Mouse (Mus musculus): ENCODE results near the gene Fyn.

Fyn gene

GRCm38 (mm10) chr10:39472923-39473322 lies 104.3 kb downstream of the Fyn start:
- no peak for DNase-seq

DNA sequence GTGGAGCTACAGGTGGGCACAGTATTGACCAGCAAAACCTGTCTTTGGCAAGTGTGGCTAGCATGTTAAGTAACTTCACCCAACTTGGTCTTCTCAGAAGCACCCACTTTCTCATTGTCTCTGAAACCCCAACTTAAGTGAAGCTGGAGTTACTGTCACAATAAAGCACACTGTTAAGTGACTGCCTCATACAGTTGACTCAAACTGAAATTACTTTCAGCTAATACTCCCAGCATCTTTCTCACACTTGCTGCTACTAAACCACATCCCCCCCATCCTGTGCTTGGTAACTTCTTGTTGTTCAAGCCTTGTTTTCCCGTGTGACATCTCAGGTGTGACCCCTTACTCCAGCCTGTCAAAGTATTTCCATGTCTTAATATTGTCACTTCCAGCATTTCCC lies 110.7 kb downstream of the Fyn start:
- no peak for DNase-seq

DNA sequence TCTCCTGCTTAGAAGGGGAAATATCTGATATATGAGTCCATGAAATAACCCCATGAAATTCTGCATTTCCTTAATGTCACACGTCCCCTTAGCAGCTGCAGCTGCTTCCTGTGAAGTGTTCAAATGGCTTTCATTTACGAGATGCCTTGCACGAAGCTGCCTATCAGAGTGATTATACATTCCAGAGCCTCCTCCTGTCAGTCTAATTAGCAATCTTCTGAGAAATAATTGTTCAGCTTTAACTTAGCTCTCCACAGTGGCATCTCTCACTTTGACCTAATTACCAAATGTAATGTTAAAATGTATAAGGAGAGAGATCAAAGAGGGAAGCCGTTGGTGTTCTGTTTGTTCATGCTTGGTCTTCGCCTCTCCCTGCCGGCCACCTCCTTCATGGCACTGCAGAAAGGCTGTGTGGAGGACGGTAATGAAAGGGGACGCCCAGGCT lies 115.7 kb downstream of the Fyn start:
- no peak for DNase-seq

GRCm38 (mm10) chr10:39484892-39485291 lies 116.2 kb downstream of the Fyn start:
- no peak for DNase-seq

DNA sequence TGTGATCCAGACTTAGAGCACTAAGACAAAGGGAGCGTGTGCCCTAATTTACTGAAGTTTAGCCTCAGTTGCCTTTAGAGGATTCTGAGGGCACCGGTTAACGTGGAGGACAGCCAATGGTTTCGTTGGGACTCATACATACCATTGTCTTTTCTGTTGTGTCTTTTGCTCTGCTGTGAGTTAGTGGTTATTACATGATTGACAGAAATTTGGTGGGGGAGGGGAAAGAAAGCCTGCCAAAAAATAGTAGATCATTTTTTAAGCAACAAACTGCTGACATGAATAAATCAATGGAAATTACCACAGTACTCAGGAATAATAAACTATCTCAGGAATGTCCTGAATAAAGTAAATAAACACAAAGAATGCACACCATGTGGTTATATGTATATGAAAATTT lies 117.3 kb downstream of the Fyn start:
- no peak for DNase-seq

DNA sequence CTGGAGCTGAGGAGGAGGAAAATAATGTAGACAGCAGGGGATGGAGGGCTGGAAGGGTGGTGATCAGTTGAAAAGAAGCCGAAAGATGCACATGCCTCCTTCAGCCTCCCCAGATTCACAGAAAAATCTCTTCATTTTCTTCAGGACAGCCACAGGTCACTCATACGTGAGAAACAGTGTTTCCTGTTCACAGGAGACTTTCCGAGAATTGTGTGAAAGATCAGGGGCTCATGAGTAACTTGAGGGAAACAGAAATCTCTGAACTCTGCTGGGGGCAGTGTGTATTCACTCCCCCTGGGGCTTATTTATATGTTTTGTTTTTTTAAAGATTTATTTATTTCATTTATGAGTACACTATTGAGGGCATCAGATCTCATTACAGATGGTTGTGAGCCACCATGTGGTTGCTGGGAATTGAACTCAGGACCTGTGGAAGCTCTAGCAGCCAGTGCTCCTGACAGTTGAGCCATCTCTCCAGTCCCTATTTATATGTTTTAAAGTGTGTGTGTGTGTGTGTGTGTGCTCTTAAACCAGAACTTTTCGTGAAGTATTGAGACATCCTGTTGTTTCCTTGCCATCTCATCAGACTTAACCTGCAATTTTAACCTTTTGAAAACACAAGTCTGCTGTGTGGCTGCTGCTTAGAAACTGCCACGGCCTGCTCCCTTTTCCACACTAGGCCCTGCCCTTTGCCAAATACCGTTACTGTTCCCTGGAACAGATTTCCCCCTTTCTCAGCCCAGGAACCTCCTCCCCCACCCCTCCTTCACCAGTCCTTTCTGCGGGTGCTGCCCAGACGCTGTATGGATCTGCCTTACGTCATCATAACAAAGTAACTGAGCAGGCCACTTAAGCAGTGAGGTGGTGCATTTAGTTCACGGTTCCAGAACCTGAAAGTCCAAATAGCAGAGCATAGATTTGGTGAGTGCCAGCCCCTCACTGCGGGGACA lies 118.1 kb downstream of the Fyn start:
- no peak for DNase-seq

GRCm38 (mm10) chr10:39487740-39488415 lies 119.2 kb downstream of the Fyn start:
- DNase-seq = no peak

DNA sequence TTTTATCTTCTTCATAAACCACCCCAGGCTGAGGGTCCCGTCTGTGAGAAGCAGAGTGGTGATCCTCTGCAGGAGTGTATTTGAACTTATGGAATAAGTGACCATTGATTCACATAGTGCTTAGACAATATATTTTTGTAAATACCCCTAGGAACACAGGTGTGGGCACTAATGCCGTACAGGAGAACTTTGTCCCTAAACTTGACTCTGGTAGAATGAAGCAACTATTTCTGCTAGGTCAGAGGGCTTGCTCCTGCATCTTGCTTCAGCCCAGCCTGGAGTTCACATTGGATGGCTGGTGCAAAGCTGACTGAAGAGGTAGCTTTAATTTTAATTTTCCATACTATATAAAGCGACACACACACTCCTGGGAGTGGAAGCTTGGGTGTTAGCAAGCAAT lies 119.9 kb downstream of the Fyn start:
- DNase-seq = no peak

DNA sequence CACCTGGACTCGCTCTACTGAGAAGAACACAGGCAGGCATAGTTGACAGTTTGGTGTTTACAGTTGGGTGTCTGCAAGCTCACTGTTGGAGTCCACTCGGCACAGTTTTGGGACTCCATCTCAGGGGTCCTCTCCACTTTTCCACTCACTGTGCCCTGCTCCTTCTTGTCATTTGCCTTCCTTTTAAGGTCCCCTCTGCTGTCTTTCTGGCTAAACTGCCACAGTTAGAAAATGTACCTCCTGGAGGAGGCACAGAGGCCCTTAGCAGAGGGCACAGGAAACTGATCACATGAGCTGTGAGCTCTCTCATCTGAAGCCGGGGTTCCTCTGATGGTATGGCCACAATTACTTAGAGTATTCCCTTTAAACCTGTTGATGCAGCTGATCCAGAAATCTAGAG lies 120.3 kb downstream of the Fyn start:
- no peak for DNase-seq

GRCm38 (mm10) chr10:39490349-39491121 lies 121.9 kb downstream of the Fyn start:
- no peak for DNase-seq

DNA sequence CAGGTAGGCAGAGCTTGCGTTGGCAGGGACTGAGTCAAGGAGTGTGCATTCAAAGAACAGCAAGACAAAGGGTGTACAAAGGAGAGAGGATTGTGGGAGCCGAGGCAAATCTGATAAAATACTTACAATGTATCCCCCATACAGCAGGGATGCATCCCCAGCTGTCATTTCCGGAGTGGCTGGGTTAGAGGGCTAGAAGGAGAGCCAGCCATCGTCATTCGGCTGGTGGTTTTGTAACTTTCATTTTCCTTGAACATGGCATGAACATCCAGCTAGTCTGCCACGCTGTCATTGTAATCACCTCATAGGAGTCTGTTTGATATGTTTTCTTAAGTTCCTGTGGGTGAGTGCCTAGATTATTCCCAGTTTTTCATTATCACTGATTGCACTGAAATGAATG lies 123.5 kb downstream of the Fyn start:
- no peak for DNase-seq

DNA sequence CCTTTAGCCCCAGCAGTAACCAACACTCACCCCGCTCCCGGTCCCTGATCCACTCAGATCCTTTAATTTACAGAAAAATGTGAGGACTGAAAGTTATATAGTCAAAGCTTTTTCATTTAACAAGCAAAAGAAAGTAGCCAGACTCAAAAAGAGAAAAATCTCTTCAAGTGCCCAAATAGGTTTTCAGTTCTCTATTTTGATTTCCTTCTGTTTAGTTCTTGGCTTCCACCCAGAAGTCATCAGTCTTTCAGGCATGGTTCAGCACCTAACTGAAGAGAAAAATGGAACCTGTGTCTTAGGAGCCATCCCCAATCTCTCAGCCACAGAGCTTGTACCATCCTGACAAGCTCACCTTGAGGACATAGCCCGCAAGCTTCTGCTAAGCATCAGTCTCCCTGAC lies 124.4 kb downstream of the Fyn start:
- DNase-seq = no peak

DNA sequence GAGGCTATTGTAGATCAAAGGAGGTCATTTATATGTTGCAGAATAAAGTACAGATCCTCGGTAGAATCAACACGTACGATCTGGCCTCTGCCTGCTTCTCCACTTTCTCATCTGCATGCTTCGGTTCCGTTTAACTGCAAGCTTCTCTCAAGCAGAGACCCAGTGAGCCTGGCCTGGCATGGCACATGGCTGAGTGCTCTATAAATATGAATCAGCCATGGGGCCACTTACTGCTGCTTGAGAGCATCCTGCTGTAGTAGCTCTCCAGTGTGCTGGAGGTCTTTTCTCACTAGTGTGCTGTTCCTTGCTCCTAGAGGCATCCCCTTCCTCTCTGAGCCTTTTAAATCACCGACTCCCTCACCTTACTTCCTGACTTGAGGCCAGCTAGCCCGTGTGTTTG lies 130.0 kb downstream of the Fyn start:
- no peak for DNase-seq

GRCm38 (mm10) chr10:39501571-39501970 lies 132.9 kb downstream of the Fyn start:
- DNase-seq = no peak

DNA sequence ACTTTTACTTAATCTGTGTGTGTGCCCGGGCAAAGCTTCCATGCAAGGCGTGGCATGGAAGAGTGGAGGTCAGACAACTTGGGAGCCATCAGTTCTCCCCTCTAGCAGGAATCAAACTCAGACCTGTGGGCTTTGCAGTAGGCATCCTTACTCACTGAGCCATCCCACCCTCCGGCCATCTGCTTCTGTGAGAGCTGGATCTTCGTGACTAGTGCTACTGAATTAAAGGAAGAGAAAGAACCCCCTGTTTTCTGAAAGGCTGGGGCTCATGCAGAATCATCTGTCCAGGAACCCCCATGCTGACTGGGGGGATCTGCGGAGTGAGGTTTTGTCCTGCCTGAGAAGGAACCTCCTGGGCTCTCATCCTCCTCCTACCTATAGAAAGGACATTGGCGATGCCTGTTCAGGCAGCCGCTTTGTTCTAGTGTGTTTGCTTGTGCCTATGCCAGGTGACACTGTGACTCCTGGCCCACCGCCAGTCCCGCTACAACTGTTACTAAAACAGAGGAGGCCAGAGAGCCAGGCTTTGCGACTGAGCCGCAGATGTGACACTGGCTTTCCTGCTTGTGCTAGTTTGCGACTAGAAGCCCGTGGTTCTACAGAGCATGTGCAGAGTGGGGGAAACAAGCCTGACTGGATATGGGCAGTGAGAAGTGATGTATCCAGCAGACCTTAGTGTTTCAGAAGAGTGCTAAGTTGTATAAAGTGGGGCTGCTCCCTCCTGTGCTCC lies 133.5 kb downstream of the Fyn start:
- no peak for DNase-seq

GRCm38 (mm10) chr10:39503331-39503730 lies 134.7 kb downstream of the Fyn start:
- no peak for DNase-seq

DNA sequence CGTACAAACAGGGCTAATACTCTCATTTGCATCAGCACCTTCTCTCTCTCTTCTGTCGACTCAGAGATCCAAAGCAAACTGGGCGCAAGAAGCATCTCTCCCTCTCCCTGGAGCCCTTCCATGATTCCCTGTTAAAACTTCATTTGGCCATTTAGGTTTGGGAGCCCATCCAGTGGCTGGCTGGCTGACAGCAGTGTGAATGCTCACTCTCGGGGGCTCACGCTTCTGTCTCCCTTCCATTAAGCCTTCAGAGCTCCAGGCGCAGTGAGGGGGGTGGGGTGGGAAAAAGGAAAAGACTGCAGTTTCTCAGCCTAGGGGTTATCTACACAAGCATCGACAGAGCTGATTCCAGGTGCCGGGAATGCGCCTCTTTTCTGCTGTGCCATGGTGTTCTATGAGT lies 136.4 kb downstream of the Fyn start:
- DNase-seq = no peak

DNA sequence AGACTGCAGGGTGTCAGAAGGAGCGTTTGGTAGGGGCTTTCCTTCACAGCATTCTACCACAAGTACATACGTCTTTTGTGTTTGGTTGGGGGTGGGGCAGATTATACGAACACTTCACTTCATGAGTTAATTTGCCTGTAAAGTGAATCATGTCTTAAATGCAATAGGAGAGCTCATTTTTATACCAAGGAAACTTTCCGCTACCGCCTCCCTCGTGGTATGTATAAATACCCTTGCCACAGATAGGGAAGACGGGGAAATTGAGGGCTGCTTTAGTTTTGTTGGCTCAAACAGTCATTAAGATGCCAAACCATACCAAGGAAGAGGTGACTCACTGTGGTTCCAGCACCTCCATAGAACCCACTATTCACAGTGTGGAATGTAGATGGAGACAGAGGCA lies 137.0 kb downstream of the Fyn start:
- no peak for DNase-seq

DNA sequence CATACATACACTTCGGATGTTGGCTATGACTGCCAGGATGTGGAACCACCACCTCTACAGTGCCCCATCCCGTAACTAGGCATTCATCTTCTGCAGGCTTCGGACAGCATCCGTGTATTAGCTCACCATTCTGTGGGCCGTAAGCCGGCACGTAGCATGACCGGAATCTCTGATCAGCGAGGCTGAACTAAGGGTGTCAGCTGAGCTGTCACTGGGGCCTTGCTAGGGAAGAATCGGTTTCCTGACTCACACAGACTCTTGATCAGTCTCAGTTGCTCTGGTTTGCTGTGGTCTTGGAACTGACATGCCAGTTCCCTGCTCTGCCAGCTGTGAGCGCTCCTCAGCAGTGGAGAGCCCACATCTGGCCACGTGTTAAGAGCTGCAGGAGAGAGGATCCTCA lies 137.7 kb downstream of the Fyn start:
- DNase-seq = no peak

DNA sequence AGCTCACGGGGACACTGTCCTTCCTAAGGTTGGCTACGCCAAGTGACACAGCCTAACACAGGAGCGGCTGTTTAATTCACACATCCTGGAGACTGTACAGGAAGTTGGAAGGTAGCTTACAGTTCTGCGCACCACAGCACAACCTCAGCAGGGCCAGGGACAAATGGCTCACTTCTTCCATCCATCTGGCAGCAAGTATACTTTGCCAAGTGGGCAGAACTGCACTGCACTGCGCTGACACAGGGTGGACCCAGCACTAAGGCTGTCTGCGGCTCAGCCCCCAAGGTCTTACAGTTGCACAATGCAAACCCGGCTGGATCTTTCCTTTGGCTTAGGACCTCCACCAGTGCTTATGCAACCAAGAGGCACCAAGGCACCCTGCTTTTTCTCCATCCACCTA lies 138.2 kb downstream of the Fyn start:
- no peak for DNase-seq

DNA sequence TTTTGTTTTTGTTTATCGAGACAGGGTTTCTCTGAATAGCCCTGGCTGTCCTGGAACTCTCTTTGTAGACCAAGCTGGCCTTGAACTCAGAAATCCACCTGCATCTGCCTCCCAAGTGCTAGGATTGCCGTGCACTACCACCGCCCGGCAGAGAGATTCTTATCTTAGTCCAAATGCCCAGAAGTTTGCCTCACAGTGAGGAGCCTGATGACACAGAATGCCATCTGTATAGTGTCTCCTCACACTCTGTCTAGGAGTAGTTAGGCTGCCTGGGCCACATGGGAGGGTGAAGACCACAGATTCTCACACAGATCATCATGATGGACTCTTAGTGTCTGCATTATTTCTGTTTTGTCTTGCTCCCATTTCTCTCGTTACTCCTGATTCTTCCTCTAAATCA lies 140.1 kb downstream of the Fyn start:
- no peak for DNase-seq

GRCm38 (mm10) chr10:39509937-39510336 lies 141.3 kb downstream of the Fyn start:
- no peak for DNase-seq
